Comparison of ENCODE assay signal across 8 mouse cellular contexts in genomic region chr4:133212562-133213267, GRCm38 (mm10). TPM values are rescaled to one million over a fixed set of nuclear protein-coding genes. Genes with fewer than 3 reads are reported as not detected.
A peak's percentile ranks its signal among the peaks of the same experiment; 100 is the strongest.
DNase-seq lines count a peak whose midpoint lies in the region; ATAC-seq lines count a peak whose summit lies in the region.

No protein-coding gene starts in this region.

- intact Hi-C loops in gastrocnemius, postnatal 14 days (cut with DNase I; ENCODE audit: low total_unique reads), result no loop called here
- intact Hi-C loops in left cerebral cortex, postnatal 10 days (cut with DNase I), result loop anchor here (5.0 to 10.0 kb wide), 3 partner anchors 85 to 268 kb away; partner anchors contain the start of gene Ahdc1

- ATAC-seq in activated CD4-positive, CD25-positive, alpha-beta regulatory T cell, adult 4 months, result peak; percentile 77
- ATAC-seq in inflammation-experienced regulatory T-cells, adult 6 months, result peak; percentile 86
- peak; percentile 76 for ATAC-seq in megakaryocyte progenitor cell, adult 5-6 weeks (replicated peaks; ENCODE audit: poor library complexity)

- DNase-seq in embryo, embryonic 10 days (ENCODE audit: low spot score), result peak; percentile 79
- peak; percentile 82 for DNase-seq in gastrocnemius, postnatal 14 days
- peak; percentile 55 to 89 for DNase-seq in left cerebral cortex, postnatal 10 days (ENCODE audit: extremely low spot score in 1 of 2, low spot score in 2 of 2)
- DNase-seq in right cerebral cortex, postnatal 25 days, result peak; percentile 86
- no peak for DNase-seq in adipocyte (ENCODE audit: low spot score)

RNA-seq across cellular contexts. Expression of gene Gpr3, which starts 0.4 kb away (rescaled TPM):
- not detected for polyA plus RNA-seq in activated CD4-positive, CD25-positive, alpha-beta regulatory T cell, adult 4 months (2017; shearing (Covaris generic))
- total RNA-seq in gastrocnemius, postnatal 14 days (2021), result not detected
- polyA plus RNA-seq in inflammation-experienced regulatory T-cells, adult 6 months (2017; shearing (Covaris generic)), result not detected
- 1 to 10 TPM; 5.1 to 5.2 TPM for total RNA-seq in left cerebral cortex, postnatal 10 days (2021)
- not detected in 2 replicates for total RNA-seq in megakaryocyte progenitor cell, adult 5-6 weeks (2015)
- 0.08 TPM in 1 of 2 replicates, not detected in the other for total RNA-seq in megakaryocyte progenitor cell, adult 5-6 weeks (2017)

RNA-seq across cellular contexts. Expression of gene Cd164l2, which starts 0.8 kb away (rescaled TPM):
- polyA plus RNA-seq in activated CD4-positive, CD25-positive, alpha-beta regulatory T cell, adult 4 months (2017; shearing (Covaris generic)), result not detected
- total RNA-seq in gastrocnemius, postnatal 14 days (2021), result not detected
- not detected for polyA plus RNA-seq in inflammation-experienced regulatory T-cells, adult 6 months (2017; shearing (Covaris generic))
- 1 to 10 TPM; 1.3 to 1.5 TPM for total RNA-seq in left cerebral cortex, postnatal 10 days (2021)
- total RNA-seq in megakaryocyte progenitor cell, adult 5-6 weeks (2015), result not detected in 2 replicates
- total RNA-seq in megakaryocyte progenitor cell, adult 5-6 weeks (2017), result not detected in 2 replicates

RNA-seq across cellular contexts. Expression of gene Map3k6, which starts 27.9 kb away (rescaled TPM):
- under 1 TPM in 1 of 2 experiments, not detected in 1; 0.42 TPM for polyA plus RNA-seq in activated CD4-positive, CD25-positive, alpha-beta regulatory T cell, adult 4 months (2017; shearing (Covaris generic))
- total RNA-seq in gastrocnemius, postnatal 14 days (2021), result 10 to 100 TPM in 1 of 2 experiments, 1 to 10 TPM in 1; 4.0 to 15.3 TPM
- under 1 TPM in 1 of 3 experiments, not detected in 2; 0.57 TPM for polyA plus RNA-seq in inflammation-experienced regulatory T-cells, adult 6 months (2017; shearing (Covaris generic))
- total RNA-seq in left cerebral cortex, postnatal 10 days (2021), result 1 to 10 TPM; 1.3 to 4.8 TPM
- 3.6 and 4.6 TPM in 2 replicates for total RNA-seq in megakaryocyte progenitor cell, adult 5-6 weeks (2015)
- 0.87 and 6.1 TPM in 2 replicates for total RNA-seq in megakaryocyte progenitor cell, adult 5-6 weeks (2017)

RNA-seq across cellular contexts. Expression of gene Sytl1, which starts 50.2 kb away (rescaled TPM):
- polyA plus RNA-seq in activated CD4-positive, CD25-positive, alpha-beta regulatory T cell, adult 4 months (2017; shearing (Covaris generic)), result 10 to 100 TPM; 29.6 to 45.6 TPM
- total RNA-seq in gastrocnemius, postnatal 14 days (2021), result under 1 TPM; 0.49 to 0.62 TPM
- polyA plus RNA-seq in inflammation-experienced regulatory T-cells, adult 6 months (2017; shearing (Covaris generic)), result 10 to 100 TPM; 18.3 to 62.3 (median 43.8) TPM
- total RNA-seq in left cerebral cortex, postnatal 10 days (2021), result under 1 TPM; 0.58 to 0.59 TPM
- 1.9 and 2.0 TPM in 2 replicates for total RNA-seq in megakaryocyte progenitor cell, adult 5-6 weeks (2015)
- total RNA-seq in megakaryocyte progenitor cell, adult 5-6 weeks (2017), result 3.9 and 5.2 TPM in 2 replicates

Comparison
In these comparisons a context has a peak if more than half of its experiments do, and no peak if none do; other contexts are left out.
1. RNA of gene Gpr3, which starts 0.4 kb away (total RNA-seq): 5.1 to 5.2 TPM in left cerebral cortex, postnatal 10 days; 0.08 TPM in megakaryocyte progenitor cell, adult 5-6 weeks and not detected in gastrocnemius, postnatal 14 days; every median in the first group is over 4 times any median in the second.
2. Peak in every context shown above with its lines, with median percentiles within 50 percentile points of each other: ATAC-seq.